11 mouse cellular contexts compared by ENCODE assay signal in the genomic region with DNA sequence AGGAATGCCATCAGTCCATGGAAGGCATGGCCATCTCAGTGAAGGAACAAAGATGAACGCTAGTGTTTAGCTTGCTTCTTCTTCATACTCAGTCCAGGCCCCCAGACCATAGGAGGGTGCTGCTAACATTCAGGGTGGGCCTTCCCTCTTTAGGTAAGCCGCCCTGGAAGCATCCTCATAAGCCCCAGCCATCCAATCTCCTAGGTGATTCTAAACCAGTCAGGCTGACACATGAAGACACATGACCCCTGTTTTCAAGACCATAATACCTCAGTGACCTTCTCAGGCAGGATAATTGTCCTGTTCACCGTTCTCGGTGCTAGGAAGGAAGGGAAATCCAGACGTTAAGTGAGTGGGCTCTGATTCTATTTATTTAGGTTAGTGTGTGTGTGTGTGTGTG.
DNase-seq lines count a peak whose midpoint lies in the region; ATAC-seq and TF ChIP-seq lines count a peak whose summit lies in the region.
"Had no signal": no experiment of that assay in that cellular context is flagged by ENCODE, and none has a peak within 500 bp of the region (broad histone marks: within the 10 kb centered on the region; RNA-seq: fewer than 3 reads in every experiment).

No protein-coding gene starts in this region.

- H3K79me2 ChIP-seq in heart, adult 2 months (replicated peaks; ENCODE audit: control insufficient read depth, insufficient read depth, low read length), result no peaks in the 10 kb centered on the region
- H3K79me2 ChIP-seq in macrophage (ENCODE audit: inconsistent target), result no peaks in the 10 kb centered on the region

- no peak overlapping the region for H3K4me2 ChIP-seq in liver, embryonic 15.5 days

- no peak for ATAC-seq in liver, embryonic 15.5 days (ENCODE audit: insufficient read depth)
- ATAC-seq: hindbrain, embryonic 16.5 days had no signal

- TF ChIP-seq CTCF in heart, adult 2 months (IDR thresholded peaks at IDR 0.05), result no peak
- TF ChIP-seq CTCF in embryonic fibroblast, embryonic 13.5 days (IDR thresholded peaks at IDR 0.05; ENCODE audit: borderline replicate concordance, insufficient read depth, low read length), result no peak

- WGBS in heart, adult 2 months, result 61% methylated on average over 5 of the region's 5 CpGs
- 56% methylated on average over 5 of the region's 5 CpGs for WGBS in liver, embryonic 15.5 days (ENCODE audit: insufficient replicate concordance)
- 79% methylated on average over 5 of the region's 5 CpGs for WGBS in macrophage (ENCODE audit: missing documents)

- TF ChIP-seq EP300 in heart, adult 2 months (IDR thresholded peaks at IDR 0.05; ENCODE audit: insufficient read depth, low read depth, low read length), result no peak

- no peaks in the 10 kb centered on the region for H3K27me3 ChIP-seq in heart, adult 2 months (ENCODE audit: control insufficient read depth, insufficient read depth, low read length)
- H3K27me3 ChIP-seq in liver, embryonic 15.5 days, result peaks cover 21% of the 10 kb centered on the region
- H3K27me3 ChIP-seq: embryonic facial prominence, embryonic 13.5 days had no signal

- DNase-seq in heart, adult 2 months, result no peak
- DNase-seq in heart, postnatal 4 days, result no peak
- no peak for DNase-seq in liver
- DNase-seq in urinary bladder, postnatal 10 days (ENCODE audit: low spot score), result no peak
- DNase-seq in urinary bladder, adult 2 months (ENCODE audit: low spot score), result no peak
- DNase-seq: cerebellum, adult 9-10 months had no signal

- H3K27ac ChIP-seq in heart, adult 2 months, result peak overlapping the region; percentile 91
- 0 out of 2 replicates have a peak overlapping the region, but pooled peaks have one; percentile 48 for H3K27ac ChIP-seq in liver, embryonic 15.5 days (replicated peaks)
- peak overlapping the region; percentile 81; the same call in 1 of the 2 replicates for H3K27ac ChIP-seq in embryonic fibroblast, embryonic 13.5 days (ENCODE audit: insufficient read depth, low read length)
- H3K27ac ChIP-seq in macrophage, result peak overlapping the region; percentile 72; the same call in 1 of the 2 replicates

- H3K9ac ChIP-seq in heart, adult 2 months (ENCODE audit: low read depth, low read length), result peak overlapping the region; percentile 82
- H3K9ac ChIP-seq in liver, embryonic 15.5 days, result no peak overlapping the region

- H3K4me3 ChIP-seq in heart, adult 2 months, result no peak overlapping the region
- H3K4me3 ChIP-seq in liver, embryonic 15.5 days (replicated peaks), result no peak overlapping the region
- no peak overlapping the region for H3K4me3 ChIP-seq in embryonic fibroblast, embryonic 13.5 days (ENCODE audit: insufficient read depth, low read length)
- H3K4me3 ChIP-seq in macrophage (ENCODE audit: inconsistent target), result no peak overlapping the region

- peaks cover 28% of the 10 kb centered on the region for H3K4me1 ChIP-seq in heart, adult 2 months (ENCODE audit: control insufficient read depth, insufficient read depth, low read length)
- peaks cover 22% of the 10 kb centered on the region for H3K4me1 ChIP-seq in liver, embryonic 15.5 days (replicated peaks)
- H3K4me1 ChIP-seq in embryonic fibroblast, embryonic 13.5 days (ENCODE audit: control insufficient read depth, insufficient read depth, low read length), result peaks cover 3% of the 10 kb centered on the region; the same call in 1 of the 2 replicates

- intact Hi-C loops in heart, adult 2 months (cut with DNase I), result loop anchor here (1.0 kb wide), 1 partner anchor 30 kb away; no protein-coding TSS in a partner anchor

- TF ChIP-seq POLR2A in heart, adult 2 months (IDR thresholded peaks at IDR 0.05; ENCODE audit: insufficient read depth, low read depth, low read length), result no peak
- TF ChIP-seq POLR2A in embryonic fibroblast, embryonic 13.5 days (IDR thresholded peaks at IDR 0.05; ENCODE audit: low read depth, low read length), result no peak

- H3K36me3 ChIP-seq in heart, adult 2 months (ENCODE audit: control insufficient read depth, insufficient read depth, low read length), result peaks cover 15% of the 10 kb centered on the region
- no peaks in the 10 kb centered on the region for H3K36me3 ChIP-seq in liver, embryonic 15.5 days (replicated peaks)
- no peaks in the 10 kb centered on the region for H3K36me3 ChIP-seq in macrophage (ENCODE audit: inconsistent target)
- H3K36me3 ChIP-seq: embryonic facial prominence, embryonic 13.5 days had no signal

- no peaks in the 10 kb centered on the region for H3K9me3 ChIP-seq in liver, embryonic 15.5 days (replicated peaks)
- H3K9me3 ChIP-seq: embryonic facial prominence, embryonic 13.5 days had no signal
